Mouse (Mus musculus) testis, adult 10 weeks (tissue): ENCODE measurements around the gene Rpl10-ps3. TPM values are rescaled to one million over a fixed set of nuclear protein-coding genes. Genes with fewer than 3 reads are reported as not detected.

Experiments
- polyA plus RNA-seq: library from polyadenylated mRNA; stranded (reverse); fragments of 350-450 nt; fragmentation: Illumina TruSeq; extraction: RNeasy Lipid Tissue Mini Kit (QIAGEN cat#74804); gene quantifications from one replicate; pipeline ENCODE4 v1.2.3, GENCODE M21; 2014; ENCODE audit warnings: low read depth, low replicate concordance

The Rpl10-ps3 gene
- 8.7 TPM for polyA plus RNA-seq

DNA sequence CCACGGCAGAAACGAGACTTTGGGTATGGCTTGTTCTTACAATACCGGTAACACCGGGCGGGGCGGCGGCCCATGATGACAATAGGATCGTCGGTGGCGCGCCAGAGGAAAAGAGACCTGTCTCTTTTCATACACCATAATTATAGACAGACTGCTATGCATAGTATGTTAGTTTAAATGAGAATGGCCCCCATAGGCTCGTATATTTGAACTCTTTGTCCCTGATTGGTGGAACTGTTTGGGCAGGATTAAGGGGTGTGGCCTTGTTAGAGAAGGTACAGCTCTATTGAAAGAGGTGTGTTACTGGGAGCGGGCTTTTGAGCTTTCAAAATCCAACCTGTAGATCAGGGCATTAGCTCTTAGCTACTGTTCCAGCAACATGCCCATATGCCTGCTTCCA lies at the start of gene Rpl10-ps3:
Rpl10-ps3 (minus strand) TSS at position 101 of the 400 bp plus-strand sequence.

Other genes with a start within 250 kb of the Rpl10-ps3 start
- gene Plet1, start 149.6 kb upstream of the Rpl10-ps3 start, polyA plus RNA-seq, result not detected
- gene Pts, start 183.8 kb upstream of the Rpl10-ps3 start, polyA plus RNA-seq, result 24.8 TPM
- 7.0 TPM for gene Il18, start 209.9 kb upstream of the Rpl10-ps3 start, polyA plus RNA-seq
- 1.7 TPM for gene Bco2, start 210.2 kb upstream of the Rpl10-ps3 start, polyA plus RNA-seq
- gene Tex12, start 216.4 kb upstream of the Rpl10-ps3 start, polyA plus RNA-seq, result 102 TPM